Mouse (Mus musculus) myocyte (in vitro differentiated cells): ENCODE data around the gene Myl6b.

ENCODE experiments used
- CEBPB ChIP-seq: IDR thresholded peaks from 2 replicates; pipeline ENCODE4 v1.6.1; 2011; ENCODE audit warnings: mild to moderate bottlenecking, moderate library complexity; ENCODE audit not compliant: poor library complexity, insufficient read depth, severe bottlenecking
- E2F4 ChIP-seq: IDR thresholded peaks from one replicate; pipeline ENCODE4 v1.6.1; 2011; ENCODE audit warnings: mild to moderate bottlenecking, control low read depth, moderate library complexity; ENCODE audit not compliant: insufficient read depth
- MAX ChIP-seq: IDR thresholded peaks from one replicate; pipeline ENCODE4 v1.6.1; 2011; ENCODE audit warnings: low read depth, mild to moderate bottlenecking, control low read depth
- MYOD1 ChIP-seq, 3 experiments: IDR thresholded peaks; one replicate each; pipeline ENCODE4 v1.6.1; 2011; ENCODE audit warnings: control low read depth in 2 of 3, low read depth in 2 of 3, mild to moderate bottlenecking in 2 of 3, moderate library complexity in 1 of 3; ENCODE audit not compliant: insufficient read length in 2 of 3, control insufficient read depth in 1 of 3
- MYOG ChIP-seq, 3 experiments: IDR thresholded peaks; one replicate each; pipeline ENCODE4 v1.6.1; 2011; ENCODE audit warnings: control low read depth in 2 of 3, low read depth in 2 of 3, mild to moderate bottlenecking in 2 of 3; ENCODE audit not compliant: insufficient read length in 2 of 3, control insufficient read depth in 1 of 3, insufficient read depth in 1 of 3
- POLR2A ChIP-seq: IDR thresholded peaks from one replicate; pipeline ENCODE4 v1.6.1; 2011; ENCODE audit warnings: low read depth, mild to moderate bottlenecking, control low read depth, moderate library complexity; ENCODE audit not compliant: insufficient read length
- POLR2AphosphoS2 ChIP-seq: IDR thresholded peaks from one replicate; pipeline ENCODE4 v1.6.1; 2011; ENCODE audit warnings: low read depth, control low read depth; ENCODE audit not compliant: insufficient read length
- REST ChIP-seq: IDR thresholded peaks from one replicate; pipeline ENCODE4 v1.6.1; 2011; ENCODE audit warnings: mild to moderate bottlenecking, control low read depth, moderate library complexity; ENCODE audit not compliant: insufficient read depth, insufficient read length
- SRF ChIP-seq: IDR thresholded peaks from one replicate; pipeline ENCODE4 v1.6.1; 2011; ENCODE audit warnings: low read depth; ENCODE audit not compliant: control insufficient read depth, insufficient read length
- TCF12 ChIP-seq: IDR thresholded peaks from one replicate; pipeline ENCODE4 v1.6.1; 2011; ENCODE audit warnings: mild to moderate bottlenecking, control low read depth; ENCODE audit not compliant: poor library complexity, insufficient read depth, severe bottlenecking
- TCF3 ChIP-seq: IDR thresholded peaks from one replicate; pipeline ENCODE4 v1.6.1; 2011; ENCODE audit warnings: low read depth, control low read depth; ENCODE audit not compliant: insufficient read length
- USF1 ChIP-seq: IDR thresholded peaks from one replicate; pipeline ENCODE4 v1.6.1; 2011; ENCODE audit warnings: low read depth, mild to moderate bottlenecking, control low read depth, moderate library complexity

DNA sequence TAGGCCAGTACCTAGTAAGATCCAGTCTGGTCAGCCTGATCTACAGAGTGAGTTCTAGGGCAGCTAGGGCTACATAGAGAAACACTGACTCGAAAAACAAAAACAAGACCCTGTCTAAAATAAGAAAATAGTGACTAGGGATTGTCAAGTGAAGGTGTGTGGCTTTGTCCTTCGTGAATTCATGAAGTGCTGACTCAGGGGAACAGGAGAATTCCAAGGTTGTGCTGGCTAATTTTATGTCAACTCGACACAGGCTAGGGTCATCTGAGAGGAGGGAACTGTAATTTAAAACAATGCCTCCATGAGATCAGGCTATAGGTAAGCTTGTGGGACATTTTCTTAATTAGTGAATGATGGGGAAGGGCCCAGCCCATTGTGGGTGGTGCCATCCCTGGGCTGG, 44.0 kb downstream of the Myl6b start:
- TF ChIP-seq POLR2A, result no peak
- TF ChIP-seq POLR2AphosphoS2, result no peak
- TF ChIP-seq CEBPB, result no peak
- TF ChIP-seq MYOG (IDR thresholded peaks at IDR 0.05; ENCODE audit: control insufficient read depth in 1 of 3, insufficient read depth in 1 of 3, insufficient read length in 2 of 3, low read depth in 2 of 3), result no peak
- no peak for TF ChIP-seq TCF12
- no peak for TF ChIP-seq MAX
- TF ChIP-seq MYOD1 (IDR thresholded peaks at IDR 0.05; ENCODE audit: control insufficient read depth in 1 of 3, insufficient read length in 2 of 3, low read depth in 2 of 3), result no peak
- TF ChIP-seq E2F4, result no peak
- no peak for TF ChIP-seq USF1
- no peak for TF ChIP-seq TCF3
- no peak for TF ChIP-seq SRF
- TF ChIP-seq REST, result no peak
